Mouse (Mus musculus) stomach, embryonic 15.5 days (tissue): ENCODE measurements around the gene Arhgdig. TPM values are rescaled to one million over a fixed set of nuclear protein-coding genes. Genes with fewer than 3 reads are reported as not detected.

ENCODE experiments used
- ATAC-seq: fragments of 200-750 bp; cut with Nextera tagmentation; 2 replicates; pipeline ENCODE4 v1.8.0; 2017; ENCODE audit warnings: low read depth, moderate number of reproducible peaks, moderate TSS enrichment; ENCODE audit not compliant: insufficient read depth, low FRiP score
- H3K27ac ChIP-seq: fragments of 300-500 bp; sonication (generic); 2 replicates; pipeline ENCODE4 v1.5.1; 2015; ENCODE audit warnings: mild to moderate bottlenecking, inconsistent platforms
- H3K27me3 ChIP-seq: fragments of 300-500 bp; sonication (generic); replicated peaks from 2 replicates; pipeline ENCODE4 v1.6.1; 2015; ENCODE audit warnings: inconsistent platforms
- H3K36me3 ChIP-seq: fragments of 300-500 bp; sonication (generic); 2 replicates; pipeline ENCODE4 v1.6.1; 2015; ENCODE audit warnings: inconsistent platforms
- H3K4me1 ChIP-seq: fragments of 300-500 bp; sonication (generic); 2 replicates; pipeline ENCODE4 v1.6.1; 2015; ENCODE audit warnings: inconsistent platforms
- H3K4me2 ChIP-seq: fragments of 300-500 bp; sonication (generic); 2 replicates; pipeline ENCODE4 v1.6.1; 2015; ENCODE audit warnings: mild to moderate bottlenecking, inconsistent platforms
- H3K4me3 ChIP-seq: fragments of 300-500 bp; sonication (generic); replicated peaks from 2 replicates; pipeline ENCODE4 v1.5.1; 2015; ENCODE audit warnings: inconsistent platforms
- H3K9ac ChIP-seq: fragments of 300-500 bp; sonication (generic); 2 replicates; pipeline ENCODE4 v1.6.1; 2015; ENCODE audit warnings: inconsistent platforms
- H3K9me3 ChIP-seq: fragments of 300-500 bp; sonication (generic); 2 replicates; pipeline ENCODE4 v1.6.1; 2016; ENCODE audit warnings: inconsistent platforms
- WGBS: fragments of 180-500 bp; shearing (Covaris S2); methylation state at CpG from one replicate; pipeline ENCODE4 v1.1.7; 2015; 5-methylcytosine and 5-hydroxymethylcytosine counted together
- polyA plus RNA-seq: library from polyadenylated mRNA; unstranded; fragments of >200 nt; fragmentation: Nextera tagmentation; extraction: Ambion mirVana; gene quantifications from 2 replicates; pipeline ENCODE4 v1.2.1, GENCODE M21; 2015

The Arhgdig gene
- 118 and 143 TPM in 2 replicates for polyA plus RNA-seq

- H3K9ac ChIP-seq = no peak within 1 kb of the TSS
- no peak within 1 kb of the TSS for H3K4me3 ChIP-seq
- no peak within 1 kb of the TSS for H3K4me2 ChIP-seq
- peaks cover 23% of the 10 kb centered on the region for H3K27me3 ChIP-seq
- 83% methylated on average over 12 of the region's 12 CpGs for WGBS
- no peaks in the 10 kb centered on the region for H3K9me3 ChIP-seq
- ATAC-seq = no peak
- no peaks in the 10 kb centered on the region for H3K36me3 ChIP-seq
- no peak within 1 kb of the TSS for H3K27ac ChIP-seq
- H3K4me1 ChIP-seq = peaks cover 10% of the 10 kb centered on the region
Observed at GRCm38 (mm10) chr17:26207686-26208085, at the start of gene Arhgdig. Gene Arhgdig (minus strand): TSS chr17:26207786.

- H3K9ac ChIP-seq = no peak overlapping the region
- no peak overlapping the region for H3K27ac ChIP-seq
- H3K36me3 ChIP-seq = peaks cover 23% of the 10 kb centered on the region
- WGBS = 93% methylated on average over 7 of the region's 7 CpGs
- peaks cover 4% of the 10 kb centered on the region; the same call in 1 of the 2 replicates for H3K4me1 ChIP-seq
- H3K4me2 ChIP-seq = no peak overlapping the region
- no peak for ATAC-seq
- H3K9me3 ChIP-seq = no peaks in the 10 kb centered on the region
- no peaks in the 10 kb centered on the region for H3K27me3 ChIP-seq
- H3K4me3 ChIP-seq = no peak overlapping the region
Observed at GRCm38 (mm10) chr17:26255313-26255712, 47.7 kb upstream of the Arhgdig start.

- WGBS = under 1% methylated on average over 24 of the region's 24 CpGs
- H3K9me3 ChIP-seq = no peaks in the 10 kb centered on the region
- peak; percentile 6; the same call in 1 of the 2 replicates for ATAC-seq
Observed at GRCm38 (mm10) chr17:26253399-26253798, 45.8 kb upstream of the Arhgdig start.

GRCm38 (mm10) chr17:26252539-26253251 is 45.1 kb upstream of the Arhgdig start, which contains the start of gene Luc7l:
Gene Luc7l (plus strand): TSS chr17:26252896.
- H3K9ac ChIP-seq = peak within 1 kb of the TSS; percentile 94
- H3K4me1 ChIP-seq = peaks cover 4% of the 10 kb centered on the region; the same call in 1 of the 2 replicates
- peak; percentile 95 for ATAC-seq
- H3K4me3 ChIP-seq = peak within 1 kb of the TSS; percentile 74
- peak within 1 kb of the TSS; percentile 57 for H3K4me2 ChIP-seq
- peak within 1 kb of the TSS; percentile 99 for H3K27ac ChIP-seq
- H3K36me3 ChIP-seq = peaks cover 10% of the 10 kb centered on the region; the same call in 1 of the 2 replicates
- no peaks in the 10 kb centered on the region for H3K9me3 ChIP-seq
- H3K27me3 ChIP-seq = no peaks in the 10 kb centered on the region
- 1% methylated on average over 42 of the region's 43 CpGs for WGBS

More at GRCm38 (mm10) chr17:26253399-26253798, 45.8 kb upstream of the Arhgdig start:
- Histone ChIP-seq H3K4me1 (peaks cover 4% of the 10 kb centered on the region; the same call in 1 of the 2 replicates), H3K9ac (peak overlapping the region; percentile 94), H3K4me2 (peak overlapping the region; percentile 57), H3K36me3 (peaks cover 14% of the 10 kb centered on the region; the same call in 1 of the 2 replicates), H3K4me3 (peak overlapping the region; percentile 74), H3K27me3 (no peaks in the 10 kb centered on the region), H3K27ac (peak overlapping the region; percentile 99)

- H3K27me3 ChIP-seq = no peaks in the 10 kb centered on the region
- H3K27ac ChIP-seq = peak overlapping the region; percentile 99
- H3K4me2 ChIP-seq = peak overlapping the region; percentile 57
- H3K4me3 ChIP-seq = peak overlapping the region; percentile 74
- H3K9ac ChIP-seq = no peak overlapping the region
- H3K36me3 ChIP-seq = 0 out of 2 replicates have a peak, but pooled peaks cover 3% of the 10 kb centered on the region
- H3K4me1 ChIP-seq = peaks cover 4% of the 10 kb centered on the region; the same call in 1 of the 2 replicates
- no peak for ATAC-seq
- WGBS = 56% methylated on average over 4 of the region's 4 CpGs
- H3K9me3 ChIP-seq = no peaks in the 10 kb centered on the region
Observed at GRCm38 (mm10) chr17:26251886-26252538, 44.4 kb upstream of the Arhgdig start.

- Histone ChIP-seq H3K4me3 (peak within 1 kb of the TSS; percentile 77), H3K27me3 (no peaks in the 10 kb centered on the region), H3K36me3 (no peaks in the 10 kb centered on the region), H3K27ac (peak within 1 kb of the TSS; percentile 84), H3K4me1 (peaks cover 9% of the 10 kb centered on the region; the same call in 1 of the 2 replicates), H3K4me2 (peak within 1 kb of the TSS; percentile 76), H3K9ac (peak within 1 kb of the TSS; percentile 68), H3K9me3 (no peaks in the 10 kb centered on the region)
- 6% methylated on average over 33 of the region's 33 CpGs for WGBS
- peak; percentile 95 for ATAC-seq
Observed at GRCm38 (mm10) chr17:26244101-26244841, 36.7 kb upstream of the Arhgdig start, which contains the start of gene Fam234a. Gene Fam234a (minus strand): TSS chr17:26244242.

GRCm38 (mm10) chr17:26243471-26244100 is 36.0 kb upstream of the Arhgdig start:
- Histone ChIP-seq H3K4me3 (peak overlapping the region; percentile 77), H3K9me3 (no peaks in the 10 kb centered on the region), H3K27ac (peak overlapping the region; percentile 84), H3K27me3 (no peaks in the 10 kb centered on the region), H3K4me1 (peaks cover 9% of the 10 kb centered on the region; the same call in 1 of the 2 replicates), H3K4me2 (peak overlapping the region; percentile 76), H3K36me3 (no peaks in the 10 kb centered on the region), H3K9ac (peak overlapping the region; percentile 68)
- peak; percentile 71 for ATAC-seq
- WGBS = 1% methylated on average over 32 of the region's 32 CpGs

GRCm38 (mm10) chr17:26240990-26241389 is 33.4 kb upstream of the Arhgdig start:
- Histone ChIP-seq H3K4me3 (no peak overlapping the region), H3K4me1 (peaks cover 9% of the 10 kb centered on the region), H3K4me2 (no peak overlapping the region), H3K27me3 (no peaks in the 10 kb centered on the region), H3K27ac (no peak overlapping the region), H3K9ac (no peak overlapping the region), H3K36me3 (no peaks in the 10 kb centered on the region), H3K9me3 (no peaks in the 10 kb centered on the region)
- no peak for ATAC-seq
- WGBS = 74% methylated on average over 6 of the region's 6 CpGs

- Histone ChIP-seq H3K27me3 (no peaks in the 10 kb centered on the region), H3K4me2 (no peak overlapping the region), H3K9me3 (no peaks in the 10 kb centered on the region), H3K27ac (no peak overlapping the region), H3K4me1 (peaks cover 9% of the 10 kb centered on the region), H3K4me3 (no peak overlapping the region), H3K9ac (no peak overlapping the region), H3K36me3 (no peaks in the 10 kb centered on the region)
- no peak for ATAC-seq
- WGBS = 62% methylated on average over 6 of the region's 6 CpGs
Observed at GRCm38 (mm10) chr17:26240120-26240790, 32.7 kb upstream of the Arhgdig start.

- Histone ChIP-seq H3K4me3 (no peak overlapping the region), H3K27ac (no peak overlapping the region; the same call in 1 of the 2 replicates), H3K9me3 (no peaks in the 10 kb centered on the region), H3K4me2 (no peak overlapping the region), H3K4me1 (peaks cover 9% of the 10 kb centered on the region), H3K9ac (no peak overlapping the region), H3K36me3 (no peaks in the 10 kb centered on the region), H3K27me3 (no peaks in the 10 kb centered on the region)
- WGBS = 63% methylated on average over 2 of the region's 2 CpGs
- no peak for ATAC-seq
Observed at GRCm38 (mm10) chr17:26239551-26239950, 32.0 kb upstream of the Arhgdig start.
